Mouse (Mus musculus): ENCODE measurements around the gene Gab1. TPM values are rescaled to one million over a fixed set of nuclear protein-coding genes. Genes with fewer than 3 reads are reported as not detected.

Gene Gab1
- polyA plus RNA-seq, 1 experiment from 2014 or later = 7.3 TPM

GRCm38 (mm10) chr8:80815179-80815578 is 65.1 kb downstream of the Gab1 start:
- Histone ChIP-seq H3K9ac (ENCODE audit: low read length) (no peak overlapping the region), H3K36me3 (ENCODE audit: control insufficient read depth, insufficient read depth, low read length) (no peaks in the 10 kb centered on the region), H3K27me3 (ENCODE audit: control insufficient read depth, insufficient read depth, low read length) (no peaks in the 10 kb centered on the region), H3K27ac (replicated peaks) (no peak overlapping the region), H3K4me2 (replicated peaks; ENCODE audit: low read depth) (no peak overlapping the region), H3K4me1 (replicated peaks; ENCODE audit: control insufficient read depth, insufficient read depth) (peaks cover 10% of the 10 kb centered on the region), H3K4me3 (ENCODE audit: low read depth, low read length) (no peak overlapping the region), H3K9me3 (ENCODE audit: control insufficient read depth, low read length) (no peaks in the 10 kb centered on the region)
- ATAC-seq (ENCODE audit: low FRiP score, low TSS enrichment) (no peak), DNase-seq (ENCODE audit: low spot score) (no peak)
- WGBS = 35% methylated on average over 6 of the region's 6 CpGs
- no peak for TF ChIP-seq EP300 (optimal IDR thresholded peaks at IDR 0.05)
- no peak for TF ChIP-seq CTCF (IDR thresholded peaks at IDR 0.05; ENCODE audit: low read depth)

DNA sequence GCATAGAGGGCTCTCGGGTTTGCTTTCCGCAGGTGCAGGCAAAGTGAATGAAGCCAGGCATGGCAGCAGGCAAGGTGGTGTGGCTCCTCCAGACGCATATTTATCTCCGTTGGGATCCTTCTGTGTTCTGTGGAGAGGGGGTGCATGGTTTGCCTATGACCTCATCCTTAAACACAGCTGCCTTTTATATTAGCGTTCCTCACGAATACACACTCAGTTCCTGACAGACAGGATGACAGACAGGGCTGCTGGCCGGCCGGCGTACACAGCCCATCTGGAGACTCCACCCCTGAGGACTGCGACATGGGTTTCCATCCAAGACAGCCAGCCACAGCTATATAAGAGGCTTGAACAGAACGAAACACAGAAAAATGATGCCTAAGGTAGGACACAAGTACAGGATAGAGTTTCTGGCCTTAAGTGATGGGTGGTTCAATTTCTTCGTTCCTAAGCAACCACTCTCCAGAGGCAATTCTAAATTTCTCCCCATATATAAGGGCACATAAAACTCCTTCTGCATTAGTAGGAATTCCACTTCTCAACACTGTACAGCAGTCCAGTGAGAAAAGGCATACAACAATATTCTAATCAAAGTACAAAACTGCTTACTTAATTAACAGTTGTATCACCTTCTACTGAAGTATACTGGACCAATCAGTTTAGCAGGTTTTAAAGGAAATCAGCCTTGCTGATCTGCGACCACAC is 66.1 kb downstream of the Gab1 start:
- Histone ChIP-seq H3K9me3 (ENCODE audit: control insufficient read depth, low read length) (no peaks in the 10 kb centered on the region), H3K4me1 (replicated peaks; ENCODE audit: control insufficient read depth, insufficient read depth) (peaks cover 10% of the 10 kb centered on the region), H3K27ac (replicated peaks) (peak overlapping the region; percentile 65; the same call in 1 of the 2 replicates), H3K27me3 (ENCODE audit: control insufficient read depth, insufficient read depth, low read length) (no peaks in the 10 kb centered on the region), H3K4me3 (ENCODE audit: low read depth, low read length) (no peak overlapping the region), H3K9ac (ENCODE audit: low read length) (no peak overlapping the region), H3K4me2 (replicated peaks; ENCODE audit: low read depth) (no peak overlapping the region), H3K36me3 (ENCODE audit: control insufficient read depth, insufficient read depth, low read length) (no peaks in the 10 kb centered on the region)
- DNase-seq (ENCODE audit: low spot score) (no peak), ATAC-seq (ENCODE audit: low FRiP score, low TSS enrichment) (0 out of 2 replicates have a peak, but pooled peaks have one; percentile 26)
- 30% methylated on average over 13 of the region's 13 CpGs for WGBS
- TF ChIP-seq EP300 (optimal IDR thresholded peaks at IDR 0.05) (no peak), CTCF (IDR thresholded peaks at IDR 0.05; ENCODE audit: low read depth) (no peak)

- Histone ChIP-seq H3K4me2 (replicated peaks; ENCODE audit: low read depth) (no peak overlapping the region), H3K4me1 (replicated peaks; ENCODE audit: control insufficient read depth, insufficient read depth) (peaks cover 8% of the 10 kb centered on the region), H3K4me3 (ENCODE audit: low read depth, low read length) (no peak overlapping the region), H3K27me3 (ENCODE audit: control insufficient read depth, insufficient read depth, low read length) (no peaks in the 10 kb centered on the region), H3K9me3 (ENCODE audit: control insufficient read depth, low read length) (no peaks in the 10 kb centered on the region), H3K9ac (ENCODE audit: low read length) (no peak overlapping the region), H3K36me3 (ENCODE audit: control insufficient read depth, insufficient read depth, low read length) (no peaks in the 10 kb centered on the region), H3K27ac (replicated peaks) (no peak overlapping the region)
- ATAC-seq (ENCODE audit: low FRiP score, low TSS enrichment) = no peak
- DNase-seq (ENCODE audit: low spot score) = peak; percentile 43
- WGBS = 88% methylated on average over 5 of the region's 5 CpGs
- TF ChIP-seq CTCF (IDR thresholded peaks at IDR 0.05; ENCODE audit: low read depth) (peak; percentile 74), EP300 (optimal IDR thresholded peaks at IDR 0.05) (no peak)
These were observed 66.9 kb downstream of the Gab1 start for GRCm38 (mm10) chr8:80813439-80813838.

GRCm38 (mm10) chr8:80811591-80811991 is 68.7 kb downstream of the Gab1 start:
- no peak overlapping the region for H3K4me2 ChIP-seq (replicated peaks; ENCODE audit: low read depth)
- H3K27me3 ChIP-seq (ENCODE audit: control insufficient read depth, insufficient read depth, low read length) = no peaks in the 10 kb centered on the region
- H3K9ac ChIP-seq (ENCODE audit: low read length) = 0 out of 2 replicates have a peak overlapping the region, but pooled peaks have one; percentile 23
- 48% methylated on average over 4 of the region's 4 CpGs for WGBS
- ATAC-seq (ENCODE audit: low FRiP score, low TSS enrichment) (no peak; the same call in 1 of the 2 replicates), DNase-seq (ENCODE audit: low spot score) (no peak)
- H3K4me3 ChIP-seq (ENCODE audit: low read depth, low read length) = no peak overlapping the region
- H3K27ac ChIP-seq (replicated peaks) = peak overlapping the region; percentile 53; the same call in 1 of the 2 replicates
- TF ChIP-seq EP300 (optimal IDR thresholded peaks at IDR 0.05) = no peak
- no peak for TF ChIP-seq CTCF (IDR thresholded peaks at IDR 0.05; ENCODE audit: low read depth)
- H3K9me3 ChIP-seq (ENCODE audit: control insufficient read depth, low read length) = no peaks in the 10 kb centered on the region
- H3K4me1 ChIP-seq (replicated peaks; ENCODE audit: control insufficient read depth, insufficient read depth) = peaks cover 8% of the 10 kb centered on the region
- no peaks in the 10 kb centered on the region for H3K36me3 ChIP-seq (ENCODE audit: control insufficient read depth, insufficient read depth, low read length)

DNA sequence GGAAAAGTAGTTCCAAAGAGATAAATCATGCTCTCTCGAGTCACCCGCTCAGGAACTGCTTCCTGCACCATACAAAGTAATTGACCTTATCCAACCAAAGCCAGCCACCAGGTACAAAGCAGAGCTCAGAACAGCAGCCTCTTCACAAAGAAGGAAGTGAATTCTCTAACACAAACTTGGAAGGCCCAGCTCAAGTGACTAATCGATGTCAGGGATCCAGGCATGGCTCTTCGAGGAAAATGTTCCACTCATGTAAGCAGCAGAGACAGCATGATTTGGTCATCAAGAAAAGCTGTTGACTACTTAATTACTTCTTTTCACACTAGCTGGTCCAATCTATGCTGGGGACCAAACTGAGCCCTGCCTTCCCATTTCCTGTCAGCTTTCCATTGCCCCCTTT is 69.4 kb downstream of the Gab1 start:
- WGBS = 37% methylated on average over 4 of the region's 4 CpGs
- H3K9ac ChIP-seq (ENCODE audit: low read length) = no peak overlapping the region
- no peaks in the 10 kb centered on the region for H3K27me3 ChIP-seq (ENCODE audit: control insufficient read depth, insufficient read depth, low read length)
- H3K36me3 ChIP-seq (ENCODE audit: control insufficient read depth, insufficient read depth, low read length) = no peaks in the 10 kb centered on the region
- ATAC-seq (ENCODE audit: low FRiP score, low TSS enrichment) (peak; percentile 46), DNase-seq (ENCODE audit: low spot score) (no peak)
- H3K4me3 ChIP-seq (ENCODE audit: low read depth, low read length) = no peak overlapping the region
- H3K4me1 ChIP-seq (replicated peaks; ENCODE audit: control insufficient read depth, insufficient read depth) = peaks cover 8% of the 10 kb centered on the region
- no peaks in the 10 kb centered on the region for H3K9me3 ChIP-seq (ENCODE audit: control insufficient read depth, low read length)
- H3K4me2 ChIP-seq (replicated peaks; ENCODE audit: low read depth) = no peak overlapping the region
- 0 out of 2 replicates have a peak overlapping the region, but pooled peaks have one; percentile 53 for H3K27ac ChIP-seq (replicated peaks)
- no peak for TF ChIP-seq EP300 (optimal IDR thresholded peaks at IDR 0.05)

DNA sequence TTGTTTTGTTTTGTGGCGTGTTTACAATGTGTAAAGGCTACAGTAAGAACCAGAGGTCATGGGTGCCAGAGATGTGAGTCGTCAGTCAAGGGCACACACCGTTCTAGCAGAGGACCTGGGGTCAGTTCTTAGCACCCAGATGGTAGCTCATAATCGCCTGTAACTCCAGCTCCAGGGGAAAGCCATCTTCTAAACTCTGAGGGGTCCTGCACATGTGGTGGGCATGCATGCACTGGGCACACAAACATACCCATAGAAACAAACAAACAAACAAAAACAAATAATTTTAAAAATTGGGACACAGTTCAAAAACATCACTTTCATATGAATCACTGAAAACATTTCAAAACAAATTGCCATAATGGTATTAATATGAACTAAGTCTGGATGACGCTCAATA is 69.9 kb downstream of the Gab1 start:
- Histone ChIP-seq H3K4me3 (ENCODE audit: low read depth, low read length) (no peak overlapping the region), H3K36me3 (ENCODE audit: control insufficient read depth, insufficient read depth, low read length) (no peaks in the 10 kb centered on the region), H3K27ac (replicated peaks) (no peak overlapping the region), H3K27me3 (ENCODE audit: control insufficient read depth, insufficient read depth, low read length) (no peaks in the 10 kb centered on the region), H3K9me3 (ENCODE audit: control insufficient read depth, low read length) (no peaks in the 10 kb centered on the region), H3K4me1 (replicated peaks; ENCODE audit: control insufficient read depth, insufficient read depth) (peaks cover 8% of the 10 kb centered on the region), H3K9ac (ENCODE audit: low read length) (no peak overlapping the region), H3K4me2 (replicated peaks; ENCODE audit: low read depth) (no peak overlapping the region)
- 88% methylated on average over 5 of the region's 5 CpGs for WGBS
- TF ChIP-seq CTCF (IDR thresholded peaks at IDR 0.05; ENCODE audit: low read depth) = no peak
- no peak for TF ChIP-seq EP300 (optimal IDR thresholded peaks at IDR 0.05)
- no peak for DNase-seq (ENCODE audit: low spot score)
- ATAC-seq (ENCODE audit: low FRiP score, low TSS enrichment) = no peak
